Mouse (Mus musculus): Measurements from ENCODE around the gene Cdh3.
A peak's percentile ranks its signal among the peaks of the same experiment; 100 is the strongest.

DNA sequence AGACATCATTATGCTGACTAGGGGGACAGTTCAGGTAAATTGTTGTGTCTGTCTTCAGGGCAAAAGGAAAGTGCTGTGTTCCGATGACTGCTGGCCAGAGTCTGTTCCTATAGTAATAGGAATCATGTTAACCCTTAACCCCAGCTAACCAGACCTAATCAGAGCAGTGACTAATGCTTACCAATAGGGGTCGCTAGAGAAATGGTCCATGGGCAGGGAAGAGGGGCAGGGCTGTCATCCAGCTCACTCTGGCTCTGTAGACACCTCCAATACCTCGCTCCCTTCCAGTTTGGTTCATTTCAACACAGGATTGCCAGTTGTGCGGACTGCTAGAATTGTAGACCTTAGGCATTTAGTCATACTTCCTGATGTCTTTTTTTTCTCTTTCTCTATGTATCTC, 24.8 kb downstream of the Cdh3 start:
- TF ChIP-seq POLR2A (IDR thresholded peaks at IDR 0.05; ENCODE audit: low read depth, low read length) (no peak), CTCF (conservative IDR thresholded peaks at IDR 0.05; ENCODE audit: insufficient read depth, insufficient read length, low read depth, low read length) (peak; percentile 50)

Data from kidney, adult 2 months (tissue).